Mouse (Mus musculus) forebrain, embryonic 12.5 days (tissue): ENCODE results near the gene Fyb. TPM values are rescaled to one million over a fixed set of nuclear protein-coding genes. Genes with fewer than 3 reads are reported as not detected.

ENCODE experiments used
- ATAC-seq: fragments of 200-750 bp; cut with Nextera tagmentation; 2 replicates; pipeline ENCODE4 v1.8.0; 2017; ENCODE audit warnings: moderate TSS enrichment; ENCODE audit not compliant: low FRiP score
- H3K27ac ChIP-seq: fragments of 300-500 bp; sonication (generic); 2 replicates; pipeline ENCODE4 v1.5.1; 2016; ENCODE audit warnings: mild to moderate bottlenecking
- H3K27me3 ChIP-seq: fragments of 300-500 bp; sonication (generic); 2 replicates; pipeline ENCODE4 v1.6.1; 2016; ENCODE audit warnings: mild to moderate bottlenecking
- H3K36me3 ChIP-seq: fragments of 300-500 bp; sonication (generic); replicated peaks from 2 replicates; pipeline ENCODE4 v1.6.1; 2016; ENCODE audit warnings: mild to moderate bottlenecking
- H3K4me1 ChIP-seq: fragments of 300-500 bp; sonication (generic); 2 replicates; pipeline ENCODE4 v1.6.1; 2016
- H3K4me2 ChIP-seq: fragments of 300-500 bp; sonication (generic); 2 replicates; pipeline ENCODE4 v1.6.1; 2016; ENCODE audit warnings: mild to moderate bottlenecking, moderate library complexity
- H3K4me3 ChIP-seq: fragments of 300-500 bp; sonication (generic); replicated peaks from 2 replicates; pipeline ENCODE4 v1.5.1; 2016; ENCODE audit warnings: mild to moderate bottlenecking
- H3K9ac ChIP-seq: fragments of 300-500 bp; sonication (generic); 2 replicates; pipeline ENCODE4 v1.6.1; 2016; ENCODE audit warnings: mild to moderate bottlenecking
- H3K9me3 ChIP-seq: fragments of 300-500 bp; sonication (generic); 2 replicates; pipeline ENCODE4 v1.6.1; 2016
- WGBS: fragments of 180-500 bp; shearing (Covaris S2); methylation state at CpG from one replicate; pipeline ENCODE4 v1.1.7; 2016; 5-methylcytosine and 5-hydroxymethylcytosine counted together
- polyA plus RNA-seq: library from polyadenylated mRNA; unstranded; fragments of >200 nt; fragmentation: Nextera tagmentation; extraction: Ambion mirVana; gene quantifications from 2 replicates; pipeline ENCODE4 v1.2.1, GENCODE M21; 2016

Gene Fyb
- polyA plus RNA-seq, 1 experiment from 2014 or later = 3.2 TPM

- ATAC-seq = no peak
- WGBS = 90% methylated on average over 3 of the region's 3 CpGs
- no peaks in the 10 kb centered on the region for H3K9me3 ChIP-seq
These were observed 122.8 kb downstream of the Fyb start for GRCm38 (mm10) chr15:6645498-6645897.

DNA sequence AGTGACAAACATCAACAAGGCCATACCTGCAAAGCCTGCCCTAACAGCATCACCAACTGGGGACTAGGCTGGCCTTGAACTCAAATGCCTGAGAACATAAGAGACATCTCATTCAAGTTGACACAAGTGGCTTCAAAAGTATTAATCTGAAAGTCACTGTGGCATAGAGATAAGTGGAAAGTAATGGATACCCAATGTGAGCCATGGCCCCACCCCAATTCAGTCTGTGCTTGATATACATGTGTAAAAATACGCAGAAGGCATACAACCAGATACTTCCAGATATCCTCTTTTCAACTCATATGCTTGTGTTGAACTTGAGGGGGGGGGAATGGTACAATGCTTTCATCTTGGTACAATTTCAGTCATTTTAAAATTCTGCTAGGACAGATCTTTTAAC, 124.4 kb downstream of the Fyb start:
- H3K4me1 ChIP-seq = no peaks in the 10 kb centered on the region
- H3K4me3 ChIP-seq = no peak overlapping the region
- H3K4me2 ChIP-seq = no peak overlapping the region
- H3K9ac ChIP-seq = no peak overlapping the region
- no peak overlapping the region for H3K27ac ChIP-seq
- no peaks in the 10 kb centered on the region for H3K36me3 ChIP-seq
- no peak for ATAC-seq
- H3K27me3 ChIP-seq = no peaks in the 10 kb centered on the region
- H3K9me3 ChIP-seq = no peaks in the 10 kb centered on the region
- 84% methylated on average over 1 of the region's 1 CpGs for WGBS

More at GRCm38 (mm10) chr15:6645498-6645897, 122.8 kb downstream of the Fyb start:
- H3K36me3 ChIP-seq = no peaks in the 10 kb centered on the region
- no peak overlapping the region for H3K27ac ChIP-seq
- H3K4me2 ChIP-seq = no peak overlapping the region
- H3K9ac ChIP-seq = no peak overlapping the region
- no peaks in the 10 kb centered on the region for H3K4me1 ChIP-seq
- no peaks in the 10 kb centered on the region for H3K27me3 ChIP-seq
- no peak overlapping the region for H3K4me3 ChIP-seq

GRCm38 (mm10) chr15:6648757-6649403, 126.2 kb downstream of the Fyb start:
- no peak overlapping the region for H3K27ac ChIP-seq
- no peak for ATAC-seq

GRCm38 (mm10) chr15:6653046-6653445, 130.4 kb downstream of the Fyb start:
- Histone ChIP-seq H3K4me1 (no peaks in the 10 kb centered on the region), H3K27ac (no peak overlapping the region), H3K4me2 (no peak overlapping the region), H3K9me3 (no peaks in the 10 kb centered on the region), H3K9ac (no peak overlapping the region), H3K27me3 (no peaks in the 10 kb centered on the region), H3K4me3 (no peak overlapping the region), H3K36me3 (no peaks in the 10 kb centered on the region)
- 84% methylated on average over 4 of the region's 4 CpGs for WGBS
- ATAC-seq = no peak

More at GRCm38 (mm10) chr15:6648757-6649403, 126.2 kb downstream of the Fyb start:
- Histone ChIP-seq H3K9me3 (no peaks in the 10 kb centered on the region), H3K4me1 (no peaks in the 10 kb centered on the region), H3K4me2 (no peak overlapping the region), H3K27me3 (no peaks in the 10 kb centered on the region), H3K4me3 (no peak overlapping the region), H3K9ac (no peak overlapping the region), H3K36me3 (no peaks in the 10 kb centered on the region)
- 82% methylated on average over 7 of the region's 7 CpGs for WGBS

GRCm38 (mm10) chr15:6658081-6658480, 135.4 kb downstream of the Fyb start:
- H3K27ac ChIP-seq = no peak overlapping the region
- no peaks in the 10 kb centered on the region for H3K4me1 ChIP-seq
- no peak for ATAC-seq
- no peaks in the 10 kb centered on the region for H3K9me3 ChIP-seq
- H3K4me2 ChIP-seq = no peak overlapping the region
- H3K27me3 ChIP-seq = no peaks in the 10 kb centered on the region
- H3K9ac ChIP-seq = no peak overlapping the region
- WGBS = 91% methylated on average over 4 of the region's 4 CpGs
- no peak overlapping the region for H3K4me3 ChIP-seq
- no peaks in the 10 kb centered on the region for H3K36me3 ChIP-seq

GRCm38 (mm10) chr15:6661951-6662350, 139.3 kb downstream of the Fyb start:
- no peak overlapping the region for H3K27ac ChIP-seq
- no peak overlapping the region for H3K9ac ChIP-seq
- no peak for ATAC-seq
- no peaks in the 10 kb centered on the region for H3K4me1 ChIP-seq
- H3K9me3 ChIP-seq = no peaks in the 10 kb centered on the region
- no peaks in the 10 kb centered on the region for H3K27me3 ChIP-seq
- 61% methylated on average over 3 of the region's 3 CpGs for WGBS
- H3K4me2 ChIP-seq = no peak overlapping the region
- no peaks in the 10 kb centered on the region for H3K36me3 ChIP-seq
- H3K4me3 ChIP-seq = no peak overlapping the region

DNA sequence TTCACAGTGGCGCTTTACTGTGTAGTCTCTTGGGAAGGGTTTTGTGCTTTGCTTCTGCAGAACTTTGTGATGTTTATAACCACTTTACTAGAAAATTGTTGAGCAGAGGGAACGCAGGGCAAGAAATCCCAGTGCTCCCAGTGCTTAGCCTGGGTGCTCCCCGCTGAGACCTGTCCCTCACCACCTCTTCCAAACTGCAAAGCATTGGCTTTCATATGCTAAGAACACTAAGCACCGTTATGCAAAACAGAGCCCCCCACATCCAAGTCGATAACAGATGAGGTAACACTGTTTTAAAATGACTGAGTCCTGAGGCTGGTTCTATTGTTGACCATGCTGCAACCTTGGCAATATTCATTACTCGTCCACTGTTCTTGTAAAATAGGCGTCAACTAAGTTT, 141.3 kb downstream of the Fyb start:
- H3K4me2 ChIP-seq = no peak overlapping the region
- no peak overlapping the region for H3K4me3 ChIP-seq
- no peaks in the 10 kb centered on the region for H3K9me3 ChIP-seq
- H3K9ac ChIP-seq = no peak overlapping the region
- no peak for ATAC-seq
- no peaks in the 10 kb centered on the region for H3K36me3 ChIP-seq
- no peaks in the 10 kb centered on the region for H3K27me3 ChIP-seq
- 62% methylated on average over 7 of the region's 7 CpGs for WGBS
- no peak overlapping the region for H3K27ac ChIP-seq
- H3K4me1 ChIP-seq = no peaks in the 10 kb centered on the region

- H3K4me1 ChIP-seq = no peaks in the 10 kb centered on the region
- 62% methylated on average over 5 of the region's 5 CpGs for WGBS
- no peak for ATAC-seq
- no peaks in the 10 kb centered on the region for H3K27me3 ChIP-seq
- no peaks in the 10 kb centered on the region for H3K36me3 ChIP-seq
- H3K4me2 ChIP-seq = no peak overlapping the region
- no peak overlapping the region for H3K9ac ChIP-seq
- H3K9me3 ChIP-seq = no peaks in the 10 kb centered on the region
- no peak overlapping the region for H3K27ac ChIP-seq
- no peak overlapping the region for H3K4me3 ChIP-seq
These were observed 143.4 kb downstream of the Fyb start for GRCm38 (mm10) chr15:6666072-6666471.

- ATAC-seq = no peak
- WGBS = 52% methylated on average over 14 of the region's 14 CpGs
- Histone ChIP-seq H3K9ac (no peak overlapping the region), H3K27me3 (no peaks in the 10 kb centered on the region), H3K4me1 (no peaks in the 10 kb centered on the region), H3K4me3 (no peak overlapping the region), H3K4me2 (no peak overlapping the region), H3K27ac (no peak overlapping the region), H3K9me3 (no peaks in the 10 kb centered on the region), H3K36me3 (no peaks in the 10 kb centered on the region)
These were observed 146.3 kb downstream of the Fyb start for GRCm38 (mm10) chr15:6668793-6669437.

- ATAC-seq = 0 out of 2 replicates have a peak, but pooled peaks have one; percentile 44
These were observed 155.8 kb downstream of the Fyb start for GRCm38 (mm10) chr15:6678479-6678878.

DNA sequence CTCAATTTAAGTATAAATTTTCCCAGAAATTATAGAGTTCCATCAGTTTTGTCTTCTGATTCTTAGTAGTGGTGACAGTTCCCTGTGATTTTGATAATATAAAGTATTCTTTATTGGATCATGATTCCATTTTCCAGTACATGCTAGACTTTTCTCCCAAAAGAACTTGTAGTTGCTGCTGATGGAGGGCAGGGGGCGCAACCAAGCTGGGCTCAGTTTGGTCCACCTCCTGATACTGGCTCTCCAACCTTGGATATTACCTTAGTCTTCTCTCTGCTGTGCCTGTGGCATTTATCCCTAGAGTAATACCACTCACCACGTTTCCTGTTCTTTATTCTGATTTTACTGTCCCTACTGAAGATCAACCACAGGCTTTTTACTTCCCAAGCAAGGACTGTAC, 179.5 kb downstream of the Fyb start:
- H3K36me3 ChIP-seq = no peaks in the 10 kb centered on the region
- no peak overlapping the region for H3K27ac ChIP-seq
- no peaks in the 10 kb centered on the region for H3K9me3 ChIP-seq
- H3K4me2 ChIP-seq = no peak overlapping the region
- WGBS = 73% methylated on average over 2 of the region's 2 CpGs
- no peak overlapping the region for H3K4me3 ChIP-seq
- no peak for ATAC-seq
- H3K27me3 ChIP-seq = no peaks in the 10 kb centered on the region
- no peaks in the 10 kb centered on the region for H3K4me1 ChIP-seq
- H3K9ac ChIP-seq = no peak overlapping the region

More at GRCm38 (mm10) chr15:6678479-6678878, 155.8 kb downstream of the Fyb start:
- H3K4me2 ChIP-seq = no peak overlapping the region
- H3K36me3 ChIP-seq = no peaks in the 10 kb centered on the region
- no peak overlapping the region for H3K9ac ChIP-seq
- H3K4me3 ChIP-seq = no peak overlapping the region
- no peaks in the 10 kb centered on the region; the same call in 1 of the 2 replicates for H3K4me1 ChIP-seq
- no peak overlapping the region for H3K27ac ChIP-seq
- 59% methylated on average over 2 of the region's 2 CpGs for WGBS
- H3K27me3 ChIP-seq = no peaks in the 10 kb centered on the region
- no peaks in the 10 kb centered on the region for H3K9me3 ChIP-seq

GRCm38 (mm10) chr15:6705351-6705901, 182.8 kb downstream of the Fyb start:
- no peak overlapping the region for H3K27ac ChIP-seq
- no peaks in the 10 kb centered on the region for H3K9me3 ChIP-seq
- H3K4me3 ChIP-seq = no peak overlapping the region
- no peak overlapping the region for H3K4me2 ChIP-seq
- no peaks in the 10 kb centered on the region for H3K36me3 ChIP-seq
- no peaks in the 10 kb centered on the region for H3K27me3 ChIP-seq
- H3K9ac ChIP-seq = no peak overlapping the region
- peaks cover 11% of the 10 kb centered on the region for H3K4me1 ChIP-seq
- ATAC-seq = no peak
- 72% methylated on average over 7 of the region's 7 CpGs for WGBS

GRCm38 (mm10) chr15:6707551-6707935, 184.9 kb downstream of the Fyb start:
- H3K9me3 ChIP-seq = no peaks in the 10 kb centered on the region
- H3K36me3 ChIP-seq = no peaks in the 10 kb centered on the region
- H3K27ac ChIP-seq = peak overlapping the region; percentile 95
- H3K9ac ChIP-seq = peak overlapping the region; percentile 89
- peaks cover 19% of the 10 kb centered on the region for H3K4me1 ChIP-seq
- peak; percentile 76 for ATAC-seq
- under 1% methylated on average over 43 of the region's 43 CpGs for WGBS
- peak overlapping the region; percentile 91 for H3K4me3 ChIP-seq
- H3K4me2 ChIP-seq = peak overlapping the region; percentile 89
- no peaks in the 10 kb centered on the region for H3K27me3 ChIP-seq
